Mouse (Mus musculus) neutrophil, adult 59 days (primary cell): ENCODE measurements around the gene Hpd. TPM values are rescaled to one million over a fixed set of nuclear protein-coding genes. Genes with fewer than 3 reads are reported as not detected.

Source experiments
- total RNA-seq, 2 experiments: library from RNA; stranded (reverse); gene quantifications; 1 replicate in 1 of 2; 2 replicates in 1 of 2; pipeline ENCODE4 v1.2.4; 2023

The Hpd gene
- total RNA-seq = not detected

GRCm38 (mm10) chr5:123182651-123183050 lies at the start of gene Hpd:
Gene Hpd, minus strand, starts transcription at chr5:123182727.

GRCm38 (mm10) chr5:123169284-123169683 lies 13.2 kb downstream of the Hpd start, which contains the start of gene Psmd9:
Gene Psmd9, plus strand, starts transcription at chr5:123169413.

GRCm38 (mm10) chr5:123142161-123143157 lies 40.1 kb downstream of the Hpd start, which contains the start of gene Setd1b:
Gene Setd1b, plus strand, starts transcription at chr5:123142193.

GRCm38 (mm10) chr5:123132308-123133071 lies 50.0 kb downstream of the Hpd start, which contains the start of gene Rhof:
Gene Rhof, minus strand, starts transcription at chr5:123132692.

Other genes starting within 250 kb of the Hpd start
- 10 to 100 TPM; 23.5 to 30.0 TPM for gene Kdm2b, start 192.9 kb downstream of the Hpd start, total RNA-seq
- 10 to 100 TPM; 73.6 to 76.0 TPM for gene Orai1, start 167.7 kb downstream of the Hpd start, total RNA-seq
- gene Morn3, start 135.7 kb downstream of the Hpd start, total RNA-seq = under 1 TPM in 1 of 2 experiments, not detected in 1; 0.68 TPM
- gene Tmem120b, start 114.3 kb downstream of the Hpd start, total RNA-seq = 1 to 10 TPM; 2.0 to 5.3 TPM
- gene Rhof, start 50.0 kb downstream of the Hpd start, total RNA-seq = 10 to 100 TPM; 16.1 to 17.6 TPM
- 10 to 100 TPM; 78.1 to 79.1 TPM for gene Setd1b, start 40.5 kb downstream of the Hpd start, total RNA-seq
- gene Psmd9, start 13.3 kb downstream of the Hpd start, total RNA-seq = 10 to 100 TPM; 13.1 to 14.3 TPM
- gene Wdr66, start 69.4 kb upstream of the Hpd start, total RNA-seq = under 1 TPM in 1 of 2 experiments, not detected in 1; 0.18 TPM
- 1 to 10 TPM; 7.1 to 9.0 TPM for gene Bcl7a, start 161.1 kb upstream of the Hpd start, total RNA-seq
- 10 to 100 TPM; 47.0 to 48.1 TPM for gene Mlxip, start 212.1 kb upstream of the Hpd start, total RNA-seq